Mouse (Mus musculus) stomach, postnatal 0 days (tissue): ENCODE results near the gene Rundc3a.

ENCODE experiments used
- CTCF ChIP-seq: IDR thresholded peaks from 2 replicates; pipeline ENCODE4 v1.5.1; 2016; ENCODE audit warnings: antibody characterized with exemption, low read depth, mild to moderate bottlenecking, moderate library complexity
- EP300 ChIP-seq: optimal IDR thresholded peaks from 2 replicates; pipeline ENCODE3; 2016; ENCODE audit warnings: antibody characterized with exemption

GRCm38 (mm10) chr11:102348771-102349170 is 44.4 kb upstream of the Rundc3a start:
- TF ChIP-seq CTCF (no peak), EP300 (no peak)
